Mouse (Mus musculus) forebrain, embryonic 13.5 days (tissue): ENCODE data around the gene Gm49721. TPM values are rescaled to one million over a fixed set of nuclear protein-coding genes. Genes with fewer than 3 reads are reported as not detected.
"Not testable (repeated sequence)": the region's sequence is repeated elsewhere in the genome, so short reads cannot be mapped to it uniquely, and the experiment has no call there.

ENCODE experiments used
- ATAC-seq: fragments of 200-750 bp; cut with Nextera tagmentation; 2 replicates; pipeline ENCODE4 v1.8.0; 2017
- H3K27ac ChIP-seq: fragments of 300-500 bp; sonication (generic); 2 replicates; pipeline ENCODE4 v1.5.1; 2015; ENCODE audit warnings: inconsistent platforms, mild to moderate bottlenecking, moderate library complexity
- H3K27me3 ChIP-seq: fragments of 300-500 bp; sonication (generic); 2 replicates; pipeline ENCODE4 v1.6.1; 2015; ENCODE audit warnings: mild to moderate bottlenecking, inconsistent platforms
- H3K36me3 ChIP-seq: fragments of 300-500 bp; sonication (generic); 2 replicates; pipeline ENCODE4 v1.6.1; 2015; ENCODE audit warnings: mild to moderate bottlenecking, inconsistent platforms; ENCODE audit not compliant: poor library complexity, severe bottlenecking
- H3K4me1 ChIP-seq: fragments of 300-500 bp; sonication (generic); 2 replicates; pipeline ENCODE4 v1.6.1; 2015; ENCODE audit warnings: inconsistent platforms
- H3K4me2 ChIP-seq: fragments of 300-500 bp; sonication (generic); 2 replicates; pipeline ENCODE4 v1.6.1; 2015; ENCODE audit warnings: inconsistent platforms, mild to moderate bottlenecking, moderate library complexity
- H3K4me3 ChIP-seq: fragments of 300-500 bp; sonication (generic); 2 replicates; pipeline ENCODE4 v1.5.1; 2015; ENCODE audit warnings: mild to moderate bottlenecking, inconsistent platforms
- H3K9ac ChIP-seq: fragments of 300-500 bp; sonication (generic); 2 replicates; pipeline ENCODE4 v1.6.1; 2015; ENCODE audit warnings: mild to moderate bottlenecking, inconsistent platforms
- H3K9me3 ChIP-seq: fragments of 300-500 bp; sonication (generic); replicated peaks from 2 replicates; pipeline ENCODE4 v1.6.1; 2016; ENCODE audit warnings: inconsistent platforms
- WGBS: fragments of 180-500 bp; shearing (Covaris S2); methylation state at CpG from one replicate; pipeline ENCODE4 v1.1.7; 2015; 5-methylcytosine and 5-hydroxymethylcytosine counted together
- polyA plus RNA-seq: library from polyadenylated mRNA; unstranded; fragments of >200 nt; fragmentation: Nextera tagmentation; extraction: Ambion mirVana; gene quantifications from 2 replicates; pipeline ENCODE4 v1.2.1, GENCODE M21; 2015

The Gm49721 gene
- polyA plus RNA-seq, 1 experiment from 2014 or later, result 0.22 TPM

GRCm38 (mm10) chr17:7033192-7034166, 54.8 kb downstream of the Gm49721 start:
- not testable (repeated sequence) for H3K4me2 ChIP-seq, H3K4me1 ChIP-seq, H3K27ac ChIP-seq, H3K27me3 ChIP-seq, H3K36me3 ChIP-seq, H3K9ac ChIP-seq, H3K9me3 ChIP-seq, H3K4me3 ChIP-seq
- 68% methylated on average over 3 of the region's 17 CpGs for WGBS
- ATAC-seq, result peak; percentile 53; the same call in 1 of the 2 replicates

GRCm38 (mm10) chr17:7068997-7069539, 90.4 kb downstream of the Gm49721 start:
- H3K4me2 ChIP-seq, H3K27ac ChIP-seq, H3K27me3 ChIP-seq, H3K36me3 ChIP-seq, ATAC-seq, H3K4me3 ChIP-seq, H3K9me3 ChIP-seq, H3K4me1 ChIP-seq, H3K9ac ChIP-seq: not testable (repeated sequence)
- 29% methylated on average over 2 of the region's 4 CpGs for WGBS

DNA sequence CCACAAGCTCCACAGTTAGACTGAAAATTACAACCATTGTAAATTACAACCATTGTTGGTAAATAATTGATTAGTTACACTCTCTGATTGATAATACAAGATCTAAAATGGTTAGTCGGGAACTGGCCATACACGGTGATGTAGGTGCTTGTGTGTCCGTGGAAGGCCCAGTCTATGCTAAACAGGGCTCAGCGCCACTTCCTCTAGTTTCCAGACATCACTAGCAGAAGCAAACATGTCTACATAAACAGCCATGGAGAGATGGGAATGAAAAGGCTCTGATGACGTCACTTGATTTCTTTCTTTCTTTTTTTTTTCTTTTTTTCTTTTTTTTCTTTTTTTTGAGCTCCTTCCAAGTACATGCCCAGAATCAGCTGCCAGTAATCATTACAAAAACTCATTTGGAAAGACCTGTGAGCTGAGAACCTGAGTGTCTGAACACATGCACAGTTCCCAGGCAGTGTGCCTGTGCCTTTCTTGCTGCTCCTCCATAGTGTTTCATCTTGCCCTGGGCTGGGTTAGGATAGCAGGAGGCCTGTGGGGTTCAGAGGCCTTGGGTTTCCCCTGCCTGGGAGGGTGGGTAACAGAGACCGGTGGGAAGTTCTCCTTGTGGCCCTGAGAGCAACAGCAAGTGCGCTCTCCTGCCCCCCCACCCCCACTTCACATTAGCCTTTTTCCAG, 91.0 kb downstream of the Gm49721 start:
- H3K9ac ChIP-seq, H3K36me3 ChIP-seq, H3K27ac ChIP-seq, H3K9me3 ChIP-seq, H3K27me3 ChIP-seq, H3K4me1 ChIP-seq, H3K4me3 ChIP-seq, H3K4me2 ChIP-seq: not testable (repeated sequence)
- peak; percentile 50; the same call in 1 of the 2 replicates for ATAC-seq
- WGBS, result 59% methylated on average over 4 of the region's 7 CpGs

DNA sequence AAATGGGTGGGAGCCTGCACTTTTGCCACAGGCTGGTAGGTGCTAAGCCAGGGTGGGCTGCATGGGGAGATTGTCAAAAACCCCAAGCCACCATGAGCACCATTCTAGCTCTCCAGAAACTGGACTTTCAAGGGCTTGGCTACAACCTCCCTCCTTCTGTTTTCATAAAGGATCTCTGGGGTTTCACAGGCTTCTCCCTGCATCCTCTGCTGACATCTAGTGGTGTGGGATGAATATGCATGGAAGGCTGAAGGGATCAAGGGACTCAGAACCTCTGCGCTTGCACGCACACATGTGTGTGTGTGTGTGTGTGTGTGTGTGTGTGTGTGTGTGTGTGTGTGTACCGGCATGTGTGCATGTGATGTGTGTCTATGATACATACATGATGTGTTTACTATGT, 95.8 kb downstream of the Gm49721 start:
- peak; percentile 72 for ATAC-seq
- not testable (repeated sequence) for H3K27ac ChIP-seq, H3K27me3 ChIP-seq, H3K4me3 ChIP-seq, H3K4me2 ChIP-seq, H3K9me3 ChIP-seq, H3K4me1 ChIP-seq, H3K9ac ChIP-seq, H3K36me3 ChIP-seq
- WGBS, result 34% methylated on average over 3 of the region's 3 CpGs

- not testable (repeated sequence) for H3K4me2 ChIP-seq, H3K27me3 ChIP-seq, H3K9me3 ChIP-seq, H3K36me3 ChIP-seq, H3K9ac ChIP-seq, H3K4me1 ChIP-seq, H3K27ac ChIP-seq, ATAC-seq, H3K4me3 ChIP-seq
- 89% methylated on average over 5 of the region's 6 CpGs for WGBS
These were observed 96.8 kb downstream of the Gm49721 start for GRCm38 (mm10) chr17:7075519-7075918.

GRCm38 (mm10) chr17:7079558-7079957, 100.9 kb downstream of the Gm49721 start:
- 0% methylated on average over 1 of the region's 4 CpGs for WGBS
- H3K27me3 ChIP-seq, ATAC-seq, H3K4me2 ChIP-seq, H3K4me3 ChIP-seq, H3K36me3 ChIP-seq, H3K4me1 ChIP-seq, H3K9ac ChIP-seq, H3K9me3 ChIP-seq, H3K27ac ChIP-seq: not testable (repeated sequence)

DNA sequence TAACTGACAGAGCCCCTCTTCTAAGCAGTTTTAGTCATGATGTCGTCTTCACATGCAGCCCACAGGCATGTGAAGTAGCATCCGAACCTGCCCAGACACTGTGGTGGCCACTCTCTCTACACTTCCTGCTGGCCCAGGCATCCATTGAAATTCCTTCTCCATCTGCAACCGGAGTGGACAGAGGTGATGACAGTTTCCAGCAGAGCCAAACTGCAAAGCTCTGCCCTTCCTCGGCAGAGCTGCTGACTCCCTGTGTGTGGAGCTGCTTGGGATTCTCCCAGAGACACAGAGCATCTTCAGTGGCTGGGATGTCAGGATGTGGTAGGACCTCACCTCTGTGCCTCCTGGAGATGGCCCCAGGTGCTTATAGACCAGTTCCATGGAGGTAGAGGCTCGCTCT, 105.8 kb downstream of the Gm49721 start:
- not testable (repeated sequence) for H3K9me3 ChIP-seq, H3K27ac ChIP-seq, H3K4me1 ChIP-seq, H3K9ac ChIP-seq, H3K4me3 ChIP-seq, ATAC-seq, H3K27me3 ChIP-seq, H3K4me2 ChIP-seq, H3K36me3 ChIP-seq
- WGBS, result no CpG with 5 or more reads among the region's 5 CpGs

DNA sequence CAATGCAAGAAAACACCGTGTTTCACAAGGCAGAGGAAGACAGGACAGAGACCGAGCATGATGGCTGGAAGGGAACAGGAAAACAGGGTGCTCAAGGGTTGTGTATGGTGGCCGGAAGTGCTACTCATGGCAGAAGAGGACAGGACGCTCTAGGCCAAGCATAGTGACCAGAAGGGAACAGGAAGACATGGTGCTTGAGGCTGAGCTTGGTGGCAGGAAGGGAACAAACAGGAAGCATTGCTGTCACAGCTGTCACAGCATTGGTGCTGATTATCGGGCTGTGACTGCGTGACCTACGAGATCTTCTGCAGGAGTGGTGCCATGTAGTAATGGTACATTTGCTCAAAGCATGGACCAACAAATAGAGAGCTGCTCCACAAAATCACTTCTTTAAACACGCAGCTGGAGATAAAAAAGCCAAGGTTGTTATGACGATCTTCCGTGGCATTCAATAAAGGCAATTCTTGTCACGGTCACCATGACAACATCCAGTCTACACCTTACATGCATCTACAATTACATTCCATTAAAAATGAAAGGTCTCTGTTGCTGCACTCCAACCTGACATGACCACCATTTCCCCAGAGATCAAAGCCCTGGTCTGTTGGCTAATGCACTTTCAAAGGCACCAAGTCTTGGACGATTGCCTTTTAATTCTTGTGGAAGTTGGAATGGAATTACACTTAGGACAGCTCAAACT, 106.9 kb downstream of the Gm49721 start:
- not testable (repeated sequence) for H3K4me3 ChIP-seq, ATAC-seq, H3K9ac ChIP-seq, H3K27me3 ChIP-seq, H3K36me3 ChIP-seq, H3K27ac ChIP-seq, H3K4me1 ChIP-seq, H3K9me3 ChIP-seq, H3K4me2 ChIP-seq
- no CpG with 5 or more reads among the region's 12 CpGs for WGBS

DNA sequence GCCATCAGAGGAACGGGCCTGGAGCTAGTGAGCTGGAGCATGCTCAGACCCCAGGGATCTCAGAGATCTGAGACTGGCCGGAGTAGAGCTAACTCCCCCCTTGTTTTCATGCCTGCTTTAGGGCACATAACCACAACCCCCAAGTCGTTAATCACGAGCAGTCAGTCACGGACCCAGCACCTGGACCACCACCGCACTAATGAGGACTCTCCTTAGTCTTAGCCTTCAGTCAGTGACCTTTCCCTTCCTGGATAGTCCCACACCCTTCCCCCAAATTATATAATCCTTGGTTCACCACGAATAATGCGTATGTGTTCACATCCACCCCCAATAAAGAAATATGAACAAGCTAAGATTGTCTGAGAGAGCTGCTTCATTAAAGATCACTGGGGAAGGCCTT, 108.1 kb downstream of the Gm49721 start:
- H3K36me3 ChIP-seq, ATAC-seq, H3K9ac ChIP-seq, H3K9me3 ChIP-seq, H3K27me3 ChIP-seq, H3K4me1 ChIP-seq, H3K27ac ChIP-seq, H3K4me2 ChIP-seq, H3K4me3 ChIP-seq: not testable (repeated sequence)
- 62% methylated on average over 6 of the region's 8 CpGs for WGBS

Other genes starting within 250 kb of the Gm49721 start
- gene Ezr, start 196.1 kb upstream of the Gm49721 start, polyA plus RNA-seq, result 113 and 117 TPM in 2 replicates
- gene Rsph3b, start 30.2 kb upstream of the Gm49721 start, polyA plus RNA-seq, result 48.5 and 48.7 TPM in 2 replicates
- 48.8 and 50.1 TPM in 2 replicates for gene Tagap1, start 17.7 kb upstream of the Gm49721 start, polyA plus RNA-seq
- gene Rnaset2b, start 8.3 kb upstream of the Gm49721 start, polyA plus RNA-seq, result 85.6 and 94.6 TPM in 2 replicates
- gene Gm1604a, start 46.7 kb downstream of the Gm49721 start, polyA plus RNA-seq, result 0.26 and 0.47 TPM in 2 replicates
- gene Rps6ka2, start 191.2 kb downstream of the Gm49721 start, polyA plus RNA-seq, result 17.7 and 20.9 TPM in 2 replicates